Mouse (Mus musculus): Measurements from ENCODE around the gene Med21. TPM values are rescaled to one million over a fixed set of nuclear protein-coding genes. Genes with fewer than 3 reads are reported as not detected.

The Med21 gene
- 4.6 and 6.1 TPM in 2 replicates for polyA plus RNA-seq (2012; rRNA removed)

GRCm38 (mm10) chr6:146642276-146643183 lies at the start of gene Med21, which contains the start of gene Tm7sf3:
Gene Med21, plus strand, starts transcription at chr6:146642547.
Gene Tm7sf3, minus strand, starts transcription at chr6:146642824.

Other genes with a start within 250 kb of the Med21 start
- gene Itpr2, start 140.3 kb upstream of the Med21 start, polyA plus RNA-seq (2012; rRNA removed): 2.1 and 3.6 TPM in 2 replicates
- gene Fgfr1op2, start 65.3 kb upstream of the Med21 start, polyA plus RNA-seq (2012; rRNA removed): 32.6 and 74.2 TPM in 2 replicates
- 2.1 and 2.4 TPM in 2 replicates for gene Ints13, start 64.7 kb upstream of the Med21 start, polyA plus RNA-seq (2012; rRNA removed)
- gene Tm7sf3, start 277 bp downstream of the Med21 start, polyA plus RNA-seq (2012; rRNA removed): 5.1 and 5.7 TPM in 2 replicates
- gene Stk38l, start 82.4 kb downstream of the Med21 start, polyA plus RNA-seq (2012; rRNA removed): 1.2 and 1.4 TPM in 2 replicates
- gene Arntl2, start 153.5 kb downstream of the Med21 start, polyA plus RNA-seq (2012; rRNA removed): 4.5 and 5.9 TPM in 2 replicates
- gene Smco2, start 207.6 kb downstream of the Med21 start, polyA plus RNA-seq (2012; rRNA removed): not detected in 2 replicates
- 3.4 and 4.8 TPM in 2 replicates for gene Ppfibp1, start 245.9 kb downstream of the Med21 start, polyA plus RNA-seq (2012; rRNA removed)

All from stomach, adult 2 months (tissue).